In the genomic region with DNA sequence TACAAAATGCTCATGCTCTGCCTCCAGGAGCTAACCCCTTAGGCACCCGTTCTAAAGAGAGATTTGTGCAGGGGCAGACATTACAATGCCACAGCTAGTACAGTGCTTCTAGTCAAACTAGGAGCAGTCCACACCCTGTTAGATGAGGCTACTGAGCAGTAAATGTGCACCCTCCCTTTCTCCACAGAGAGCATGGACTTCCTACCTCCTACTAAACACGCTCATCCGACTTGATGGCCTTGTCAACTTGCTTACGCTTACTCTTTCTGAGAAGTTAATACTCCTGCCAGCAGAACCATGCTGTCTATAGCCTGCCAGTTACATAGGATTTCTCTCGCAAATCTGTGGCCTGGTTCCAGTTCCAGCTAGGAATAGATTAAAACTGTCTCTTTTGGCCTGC, we compare ENCODE assay signal across 25 mouse cellular contexts. TPM values are rescaled to one million over a fixed set of nuclear protein-coding genes. Genes with fewer than 3 reads are reported as not detected.
DNase-seq lines count a peak whose midpoint lies in the region; ATAC-seq and TF ChIP-seq lines count a peak whose summit lies in the region.
"Had no signal": no experiment of that assay in that cellular context is flagged by ENCODE, and none has a peak within 500 bp of the region (broad histone marks: within the 10 kb centered on the region; RNA-seq: fewer than 3 reads in every experiment).

No protein-coding gene starts in this region.

- H3K4me1 ChIP-seq in heart, embryonic 16.5 days (ENCODE audit: control insufficient read depth, insufficient read depth, low read length) = peaks cover 12% of the 10 kb centered on the region
- H3K4me1 ChIP-seq in heart, adult 2 months (ENCODE audit: control insufficient read depth, insufficient read depth, low read length) = peaks cover 4% of the 10 kb centered on the region; the same call in 1 of the 2 replicates
- H3K4me1 ChIP-seq in lung, embryonic 16.5 days (replicated peaks; ENCODE audit: control insufficient read depth, insufficient read depth, low read length) = peaks cover 11% of the 10 kb centered on the region
- H3K4me1 ChIP-seq: embryonic facial prominence, embryonic 10.5 days; embryonic facial prominence, embryonic 13.5 days; hindbrain, embryonic 10.5 days; hindbrain, embryonic 13.5 days; intestine, embryonic 15.5 days had no signal

- H3K9me3 ChIP-seq in heart, embryonic 16.5 days (replicated peaks; ENCODE audit: control insufficient read depth, low read length) = no peaks in the 10 kb centered on the region
- H3K9me3 ChIP-seq in lung, embryonic 16.5 days (ENCODE audit: control insufficient read depth, low read length) = no peaks in the 10 kb centered on the region
- H3K9me3 ChIP-seq: embryonic facial prominence, embryonic 10.5 days; embryonic facial prominence, embryonic 13.5 days; heart, embryonic 13.5 days; hindbrain, embryonic 10.5 days; hindbrain, embryonic 13.5 days; intestine, embryonic 15.5 days had no signal

- H3K79me2 ChIP-seq in heart, adult 2 months (replicated peaks; ENCODE audit: control insufficient read depth, insufficient read depth, low read length) = no peaks in the 10 kb centered on the region

- intact Hi-C loops in heart, adult 2 months (cut with DNase I) = no loop called here

- no peak for TF ChIP-seq POLR2A in heart, adult 2 months (IDR thresholded peaks at IDR 0.05; ENCODE audit: insufficient read depth, low read depth, low read length)

- ATAC-seq in frontal cortex, adult (ENCODE audit: low TSS enrichment) = 0 out of 2 replicates have a peak, but pooled peaks have one; percentile 25
- ATAC-seq in heart, embryonic 16.5 days (replicated peaks; ENCODE audit: extremely low read depth, insufficient read depth, low FRiP score) = no peak
- ATAC-seq in lung, embryonic 16.5 days (ENCODE audit: low read depth) = peak; percentile 53
- ATAC-seq: CD4-positive, CD25-positive, alpha-beta regulatory T cell, adult 4 months; forebrain, embryonic 14.5 days; hindbrain, embryonic 16.5 days; intestine, embryonic 15.5 days had no signal

- no peak overlapping the region for H3K4me3 ChIP-seq in heart, embryonic 16.5 days (ENCODE audit: low read length)
- no peak overlapping the region for H3K4me3 ChIP-seq in heart, adult 2 months
- H3K4me3 ChIP-seq in lung, embryonic 16.5 days (ENCODE audit: low read length) = no peak overlapping the region
- H3K4me3 ChIP-seq: embryonic facial prominence, embryonic 10.5 days; embryonic facial prominence, embryonic 13.5 days; erythroblast, embryonic 14.5 days; heart, embryonic 13.5 days; hindbrain, embryonic 10.5 days; hindbrain, embryonic 13.5 days; intestine, embryonic 15.5 days had no signal

- no peak for DNase-seq in frontal cortex, postnatal 14 days (ENCODE audit: low spot score in 2 of 2)
- no peak for DNase-seq in heart, adult 2 months
- no peak for DNase-seq in lung, postnatal 25 days (ENCODE audit: low spot score)
- DNase-seq: adrenal gland, adult 2 months; adrenal gland, postnatal 14 days; cerebellum, adult 11-12 months; cerebellum, adult 8-10 months; cerebellum, postnatal 10 days; cerebellum, postnatal 36 days; embryo, embryonic 11 days; gastrocnemius, postnatal 25 days; kidney, adult 11 months had no signal

- no peak overlapping the region for H3K9ac ChIP-seq in heart, embryonic 16.5 days (ENCODE audit: low read length)
- H3K9ac ChIP-seq in heart, adult 2 months (ENCODE audit: low read depth, low read length) = no peak overlapping the region
- no peak overlapping the region for H3K9ac ChIP-seq in lung, embryonic 16.5 days (ENCODE audit: low read length)
- H3K9ac ChIP-seq: embryonic facial prominence, embryonic 13.5 days; heart, embryonic 13.5 days; hindbrain, embryonic 13.5 days; intestine, embryonic 15.5 days had no signal

- H3K27me3 ChIP-seq in heart, embryonic 16.5 days (ENCODE audit: control insufficient read depth, insufficient read depth, low read length) = no peaks in the 10 kb centered on the region
- no peaks in the 10 kb centered on the region for H3K27me3 ChIP-seq in heart, adult 2 months (ENCODE audit: control insufficient read depth, insufficient read depth, low read length)
- no peaks in the 10 kb centered on the region for H3K27me3 ChIP-seq in lung, embryonic 16.5 days (ENCODE audit: control insufficient read depth, insufficient read depth, low read depth, low read length)
- H3K27me3 ChIP-seq: embryonic facial prominence, embryonic 13.5 days; heart, embryonic 13.5 days; hindbrain, embryonic 13.5 days; intestine, embryonic 15.5 days had no signal

- TF ChIP-seq CTCF in heart, adult 2 months (IDR thresholded peaks at IDR 0.05) = no peak

- 0 out of 2 replicates have a peak overlapping the region, but pooled peaks have one; percentile 34 for H3K27ac ChIP-seq in heart, embryonic 16.5 days (ENCODE audit: low read length)
- no peak overlapping the region for H3K27ac ChIP-seq in heart, adult 2 months
- H3K27ac ChIP-seq in lung, embryonic 16.5 days (ENCODE audit: low read length) = 0 out of 2 replicates have a peak overlapping the region, but pooled peaks have one; percentile 13
- H3K27ac ChIP-seq: embryonic facial prominence, embryonic 10.5 days; embryonic facial prominence, embryonic 13.5 days; heart, embryonic 13.5 days; hindbrain, embryonic 10.5 days; hindbrain, embryonic 13.5 days; intestine, embryonic 15.5 days had no signal

- no peak overlapping the region for H3K4me2 ChIP-seq in heart, embryonic 16.5 days (ENCODE audit: low read depth, low read length)
- H3K4me2 ChIP-seq in lung, embryonic 16.5 days (ENCODE audit: low read depth, low read length) = no peak overlapping the region
- H3K4me2 ChIP-seq: embryonic facial prominence, embryonic 13.5 days; heart, embryonic 13.5 days; hindbrain, embryonic 13.5 days; intestine, embryonic 15.5 days had no signal

- peaks cover 55% of the 10 kb centered on the region for H3K36me3 ChIP-seq in heart, embryonic 16.5 days (ENCODE audit: control insufficient read depth, insufficient read depth)
- peaks cover 2% of the 10 kb centered on the region; the same call in 1 of the 2 replicates for H3K36me3 ChIP-seq in heart, adult 2 months (ENCODE audit: control insufficient read depth, insufficient read depth, low read length)
- peaks cover 23% of the 10 kb centered on the region for H3K36me3 ChIP-seq in lung, embryonic 16.5 days (ENCODE audit: control insufficient read depth, insufficient read depth, low read length)
- H3K36me3 ChIP-seq: hindbrain, embryonic 10.5 days; intestine, embryonic 15.5 days had no signal

- TF ChIP-seq EP300 in heart, adult 2 months (IDR thresholded peaks at IDR 0.05; ENCODE audit: insufficient read depth, low read depth, low read length) = no peak

- 70% methylated on average over 5 of the region's 5 CpGs for WGBS in heart, embryonic 16.5 days
- WGBS in heart, adult 2 months = 84% methylated on average over 5 of the region's 5 CpGs
- 72% methylated on average over 5 of the region's 5 CpGs for WGBS in lung, embryonic 16.5 days

RNA-seq across cellular contexts. Expression of a gene that starts 29.5 kb away (rescaled TPM):
- 457 and 496 TPM in 2 replicates for polyA plus RNA-seq in heart, embryonic 16.5 days (2015; fragmentation: Nextera tagmentation; extraction: Ambion mirVana)
- 100 to 1,000 TPM; 145 to 161 TPM for total RNA-seq in heart, adult 2 months (2021)
- 114 and 195 TPM in 2 replicates for polyA plus RNA-seq in heart, adult 2 months (2012; rRNA removed)
- polyA plus RNA-seq in lung, embryonic 16.5 days (2015; fragmentation: Nextera tagmentation; extraction: Ambion mirVana) = 336 and 351 TPM in 2 replicates
